Mouse (Mus musculus) liver, embryonic 14.5 days (tissue): Measurements from ENCODE around the gene Lamb1. TPM values are rescaled to one million over a fixed set of nuclear protein-coding genes. Genes with fewer than 3 reads are reported as not detected.

Experiments used
- ATAC-seq: fragments of 200-750 bp; cut with Nextera tagmentation; 2 replicates; pipeline ENCODE4 v1.8.0; 2017; ENCODE audit warnings: moderate number of reproducible peaks, mild to moderate bottlenecking, moderate library complexity; ENCODE audit not compliant: insufficient read depth
- DNase-seq, 3 experiments: peaks; one replicate each; pipeline ENCODE4 v3.0.0-alpha.2; 2012 to 2013; ENCODE audit warnings: low read depth in 3 of 3, low spot score in 3 of 3
- H3K27ac ChIP-seq: fragments of 300-500 bp; sonication (generic); 2 replicates; pipeline ENCODE4 v1.5.1; 2014; ENCODE audit warnings: moderate library complexity, mild to moderate bottlenecking, control low read depth, inconsistent platforms
- H3K27me3 ChIP-seq: fragments of 300-500 bp; sonication (generic); 2 replicates; pipeline ENCODE4 v1.6.1; 2014; ENCODE audit warnings: mild to moderate bottlenecking, low read length, moderate library complexity; ENCODE audit not compliant: control insufficient read depth, insufficient read depth
- H3K36me3 ChIP-seq: fragments of 300-500 bp; sonication (generic); replicated peaks from 2 replicates; pipeline ENCODE4 v1.6.1; 2014; ENCODE audit warnings: low read depth; ENCODE audit not compliant: control insufficient read depth, insufficient read depth
- H3K4me1 ChIP-seq, 2 experiments: fragments of 200-500 bp in 1 of 2; fragments of 300-500 bp in 1 of 2; sonication (generic) in 1 of 2; replicated peaks; 2 replicates each; pipeline ENCODE4 v1.6.1; 2012 to 2014; ENCODE audit warnings: antibody characterized with exemption in 1 of 2, inconsistent platforms in 1 of 2, low read length in 1 of 2; ENCODE audit not compliant: control insufficient read depth in 2 of 2, insufficient read depth in 2 of 2
- H3K4me2 ChIP-seq: fragments of 300-500 bp; sonication (generic); 2 replicates; pipeline ENCODE4 v1.6.1; 2014; ENCODE audit warnings: low read depth, mild to moderate bottlenecking, control low read depth, moderate library complexity
- H3K4me3 ChIP-seq, 2 experiments: fragments of 200-500 bp in 1 of 2; fragments of 300-500 bp in 1 of 2; sonication (generic) in 1 of 2; 2 replicates each; pipeline ENCODE4 v1.5.1; 2012 to 2014; ENCODE audit warnings: low read depth in 2 of 2, low read length in 2 of 2, mild to moderate bottlenecking in 2 of 2, control low read depth in 1 of 2, inconsistent platforms in 1 of 2, moderate library complexity in 1 of 2; ENCODE audit not compliant: insufficient read depth in 1 of 2
- H3K9ac ChIP-seq: fragments of 300-500 bp; sonication (generic); replicated peaks from 2 replicates; pipeline ENCODE4 v1.6.1; 2014; ENCODE audit warnings: mild to moderate bottlenecking, control low read depth, moderate library complexity
- H3K9me3 ChIP-seq: fragments of 300-500 bp; sonication (generic); 2 replicates; pipeline ENCODE4 v1.6.1; 2016; ENCODE audit warnings: low read length, mixed read lengths; ENCODE audit not compliant: control insufficient read depth
- CTCF ChIP-seq: IDR thresholded peaks from 2 replicates; pipeline ENCODE4 v1.5.1; 2016; ENCODE audit warnings: antibody characterized with exemption, low read depth, control low read depth
- EP300 ChIP-seq: IDR thresholded peaks from 2 replicates; pipeline ENCODE4 v1.6.1; 2016; ENCODE audit warnings: antibody characterized with exemption, low read depth
- WGBS: fragments of 180-500 bp; shearing (Covaris S2); extraction: QIAGEN DNeasy Blood & Tissue Kit; methylation state at CpG from one replicate; pipeline ENCODE4 v1.1.7; 2014; ENCODE audit not compliant: insufficient replicate concordance; 5-methylcytosine and 5-hydroxymethylcytosine counted together
- polyA plus RNA-seq, 2 experiments: library from polyadenylated mRNA; depleted of rRNA in 1 of 2; stranded (reverse) in 1 of 2; unstranded in 1 of 2; fragments of >200 nt; fragmentation: Nextera tagmentation in 1 of 2; extraction: Ambion mirVana in 1 of 2; gene quantifications; 2 replicates each; pipeline versions ENCODE4 v1.2.1 to v1.2.3; 2012 to 2014

The Lamb1 gene
- polyA plus RNA-seq, 2 experiments = 1.9 to 2.6 TPM

DNA sequence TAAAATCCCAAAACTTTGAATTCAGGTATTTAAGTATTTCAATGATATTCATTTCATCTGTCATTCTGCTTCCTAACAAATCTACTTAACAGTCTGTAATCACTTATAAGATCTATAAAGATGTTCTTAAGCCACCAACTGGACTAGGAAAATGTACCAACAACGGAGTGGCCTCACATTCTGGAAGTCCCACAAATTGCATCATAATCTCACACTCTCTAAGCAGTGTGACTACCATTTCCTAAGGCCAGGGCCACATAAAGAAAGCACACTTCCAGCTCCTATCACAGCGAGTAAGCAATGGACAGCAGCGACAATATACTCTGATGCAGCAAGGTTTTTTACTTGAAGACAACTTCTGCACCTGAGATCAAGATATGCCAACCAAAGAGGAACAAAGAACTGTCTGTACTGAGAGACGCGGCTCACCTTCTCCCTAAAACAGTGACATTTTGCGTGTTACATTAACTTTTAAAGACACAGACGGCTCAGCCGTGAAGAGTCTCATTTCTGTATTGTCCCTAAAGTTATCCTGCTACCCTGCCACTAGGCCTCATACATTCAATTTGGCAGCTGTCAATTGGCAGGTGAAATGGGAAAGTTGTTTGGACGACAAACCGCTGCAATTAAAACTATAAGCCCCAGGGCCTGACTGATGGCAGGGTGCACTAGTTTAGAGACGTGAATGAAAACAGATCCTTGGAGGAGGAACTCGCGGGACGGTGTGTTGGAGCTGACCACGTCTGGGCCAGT lies 85.3 kb downstream of the Lamb1 start:
- peak overlapping the region; percentile 82 to 97 for H3K4me3 ChIP-seq
- 19% methylated on average over 15 of the region's 15 CpGs for WGBS
- no peaks in the 10 kb centered on the region for H3K9me3 ChIP-seq
- H3K4me1 ChIP-seq = peaks cover 0 to 4% of the 10 kb centered on the region in 2 experiments
- TF ChIP-seq EP300 = no peak
- no peak for TF ChIP-seq CTCF
- peak overlapping the region; percentile 59 for H3K27ac ChIP-seq
- DNase-seq (peak in 1 of 3 experiments; percentile 7), ATAC-seq (no peak)
- H3K9ac ChIP-seq = peak overlapping the region; percentile 96
- peaks cover 6% of the 10 kb centered on the region for H3K36me3 ChIP-seq
- peak overlapping the region; percentile 78 for H3K4me2 ChIP-seq
- no peaks in the 10 kb centered on the region for H3K27me3 ChIP-seq

DNA sequence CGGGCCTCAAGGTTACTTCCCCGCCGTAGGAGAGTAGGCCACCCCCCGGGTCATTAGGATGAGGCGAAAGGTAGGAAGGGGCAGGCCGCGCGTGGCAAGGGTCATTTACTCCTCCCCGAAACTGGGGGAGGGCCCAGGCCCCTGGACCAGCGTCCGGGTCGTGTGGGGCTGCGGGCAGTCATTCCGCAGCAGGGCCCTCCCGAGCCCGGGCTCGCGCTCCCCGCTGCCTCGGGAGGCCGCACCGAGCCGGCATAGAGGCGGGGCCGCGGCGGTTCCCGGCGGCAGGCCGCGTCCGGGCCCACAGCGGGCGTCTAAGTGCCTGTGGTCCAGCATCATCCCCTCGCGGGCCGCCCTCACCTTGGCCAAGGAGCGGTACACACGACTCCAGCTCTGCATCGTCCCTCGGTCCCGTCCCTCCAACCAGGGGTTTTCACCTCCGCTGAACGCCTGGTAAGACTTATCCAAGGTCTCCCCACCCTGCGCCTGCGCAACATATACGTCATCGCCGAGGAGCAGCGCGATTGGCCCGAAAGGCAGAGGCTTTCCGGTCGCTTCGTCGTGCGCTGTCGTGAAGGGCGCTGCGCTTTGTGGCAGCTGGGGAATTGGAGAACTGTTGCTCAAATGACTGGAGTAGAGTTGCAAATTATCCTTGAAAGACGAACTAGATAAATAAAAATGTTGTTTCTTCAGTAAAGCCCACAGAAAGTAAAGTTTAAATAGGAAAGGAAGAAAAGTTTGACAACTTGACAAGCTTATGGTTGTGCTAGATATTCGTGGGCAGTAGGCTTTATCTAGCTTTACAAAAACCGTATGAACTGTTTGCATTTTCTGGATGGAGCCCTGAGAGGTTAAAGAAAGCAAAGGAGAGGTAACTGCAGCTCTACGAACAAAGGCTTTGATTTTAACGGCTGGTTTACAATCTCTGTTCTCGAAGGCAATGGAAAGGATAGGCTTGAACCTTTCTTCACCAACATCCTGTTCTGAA lies 86.2 kb downstream of the Lamb1 start, which contains the start of gene Dld:
Dld (minus strand) TSS at position 510 of the 985 bp plus-strand sequence.
- peak within 1 kb of the TSS; percentile 96 for H3K9ac ChIP-seq
- peaks cover 0 to 4% of the 10 kb centered on the region in 2 experiments for H3K4me1 ChIP-seq
- TF ChIP-seq CTCF (no peak), EP300 (no peak)
- peak within 1 kb of the TSS; percentile 59 for H3K27ac ChIP-seq
- no peaks in the 10 kb centered on the region for H3K27me3 ChIP-seq
- ATAC-seq (peak; percentile 98), DNase-seq (peak; percentile 90 to 92 (median 91))
- peaks cover 6% of the 10 kb centered on the region for H3K36me3 ChIP-seq
- H3K9me3 ChIP-seq = no peaks in the 10 kb centered on the region
- H3K4me3 ChIP-seq = peak within 1 kb of the TSS; percentile 82 to 97
- 4% methylated on average over 66 of the region's 66 CpGs for WGBS
- H3K4me2 ChIP-seq = peak within 1 kb of the TSS; percentile 78

DNA sequence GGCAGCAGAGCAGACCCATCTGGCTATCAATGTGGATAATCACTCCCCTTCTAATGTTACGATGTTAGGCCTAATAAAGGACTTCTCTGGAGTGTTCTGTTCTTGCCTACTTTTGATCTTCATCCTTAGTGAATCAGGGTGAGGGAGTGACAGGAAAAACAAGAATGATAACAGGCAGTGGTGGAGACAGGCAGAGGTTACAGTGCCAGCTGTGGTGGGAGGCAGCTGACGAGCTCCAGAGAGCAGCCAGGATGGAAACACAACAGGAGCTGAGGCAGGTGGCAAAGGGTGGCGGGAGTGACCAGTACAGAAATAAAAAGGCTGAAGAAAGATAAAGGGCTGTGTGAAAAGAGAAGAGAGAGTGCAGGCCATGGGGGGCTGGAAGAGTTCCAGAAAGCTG lies 101.4 kb downstream of the Lamb1 start:
- TF ChIP-seq CTCF (no peak), EP300 (no peak)
- Histone ChIP-seq H3K27ac (no peak overlapping the region), H3K9ac (no peak overlapping the region), H3K4me3 (no peak overlapping the region), H3K4me1 (no peaks in the 10 kb centered on the region), H3K27me3 (no peaks in the 10 kb centered on the region), H3K9me3 (no peaks in the 10 kb centered on the region), H3K4me2 (no peak overlapping the region), H3K36me3 (no peaks in the 10 kb centered on the region)
- WGBS = 44% methylated on average over 3 of the region's 3 CpGs
- ATAC-seq (no peak), DNase-seq (no peak)

DNA sequence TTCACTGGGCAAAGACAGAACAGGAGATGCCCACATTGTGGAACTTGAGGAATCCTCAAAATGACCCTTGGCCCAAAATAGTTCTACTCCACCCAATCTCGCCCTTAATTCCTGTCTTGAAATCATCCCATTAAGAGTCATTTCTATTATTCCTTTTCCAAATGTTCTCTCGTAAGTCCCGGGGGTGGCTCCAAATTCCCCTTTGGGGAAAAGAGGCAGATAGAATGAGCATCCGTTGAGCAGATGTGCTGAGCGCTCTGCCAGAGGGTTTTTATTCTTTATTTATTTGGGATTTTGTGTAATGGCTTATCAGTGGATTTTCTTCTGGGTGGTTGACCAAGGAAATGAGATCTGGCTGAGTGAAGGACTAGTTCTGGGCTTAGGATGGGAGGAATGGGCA lies 102.7 kb downstream of the Lamb1 start:
- Histone ChIP-seq H3K9ac (no peak overlapping the region), H3K27ac (no peak overlapping the region), H3K4me2 (no peak overlapping the region), H3K27me3 (no peaks in the 10 kb centered on the region), H3K4me3 (no peak overlapping the region), H3K9me3 (no peaks in the 10 kb centered on the region), H3K36me3 (no peaks in the 10 kb centered on the region), H3K4me1 (no peaks in the 10 kb centered on the region)
- no peak for DNase-seq
- WGBS = 65% methylated on average over 5 of the region's 5 CpGs
- ATAC-seq = no peak
- TF ChIP-seq CTCF (no peak), EP300 (no peak)

DNA sequence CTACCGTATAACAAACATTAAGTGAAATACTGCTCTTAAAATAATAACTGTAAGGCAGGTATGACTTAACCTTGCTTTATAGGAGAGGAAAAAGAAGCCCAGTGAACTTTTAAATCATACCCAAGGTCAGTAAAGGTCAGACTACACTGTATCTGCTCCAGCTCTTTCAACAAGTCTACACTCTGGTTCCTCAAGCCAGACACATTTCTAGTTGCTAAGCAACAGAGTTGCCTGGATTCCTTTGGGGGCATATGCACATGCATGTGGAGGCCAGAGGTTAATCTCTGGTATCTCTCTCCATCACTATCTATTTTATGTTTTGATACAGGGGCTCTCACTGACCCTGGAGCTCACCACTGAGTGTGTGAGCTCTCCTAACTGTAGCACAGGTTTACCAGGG lies 104.1 kb downstream of the Lamb1 start:
- H3K9me3 ChIP-seq = no peaks in the 10 kb centered on the region
- H3K4me2 ChIP-seq = no peak overlapping the region
- no peak for ATAC-seq
- no peaks in the 10 kb centered on the region for H3K27me3 ChIP-seq
- WGBS = 69% methylated on average over 1 of the region's 1 CpGs
- H3K27ac ChIP-seq = no peak overlapping the region
- DNase-seq = no peak
- no peaks in the 10 kb centered on the region for H3K4me1 ChIP-seq
- H3K4me3 ChIP-seq = no peak overlapping the region
- H3K9ac ChIP-seq = no peak overlapping the region
- H3K36me3 ChIP-seq = no peaks in the 10 kb centered on the region
- TF ChIP-seq CTCF (no peak), EP300 (no peak)
